Mouse (Mus musculus) kidney, embryonic 16.5 days (tissue): ENCODE data around the gene App. TPM values are rescaled to one million over a fixed set of nuclear protein-coding genes. Genes with fewer than 3 reads are reported as not detected.

Experiments
- ATAC-seq: fragments of 200-750 bp; cut with Nextera tagmentation; 2 replicates; pipeline ENCODE4 v1.8.0; 2017; ENCODE audit warnings: moderate TSS enrichment; ENCODE audit not compliant: low FRiP score, low TSS enrichment
- H3K27ac ChIP-seq: fragments of 300-500 bp; sonication (generic); 2 replicates; pipeline ENCODE4 v1.5.1; 2014; ENCODE audit warnings: low read length
- H3K27me3 ChIP-seq: fragments of 300-500 bp; sonication (generic); 2 replicates; pipeline ENCODE4 v1.6.1; 2014; ENCODE audit warnings: low read length, control low read depth, mixed read lengths; ENCODE audit not compliant: insufficient read depth
- H3K36me3 ChIP-seq: fragments of 300-500 bp; sonication (generic); 2 replicates; pipeline ENCODE4 v1.6.1; 2014; ENCODE audit warnings: low read length, control low read depth, mixed read lengths; ENCODE audit not compliant: insufficient read depth
- H3K4me1 ChIP-seq: fragments of 300-500 bp; sonication (generic); 2 replicates; pipeline ENCODE4 v1.6.1; 2014; ENCODE audit warnings: low read length, control low read depth, mixed read lengths; ENCODE audit not compliant: insufficient read depth
- H3K4me2 ChIP-seq: fragments of 300-500 bp; sonication (generic); replicated peaks from 2 replicates; pipeline ENCODE4 v1.6.1; 2014; ENCODE audit warnings: low read depth, low read length
- H3K4me3 ChIP-seq: fragments of 300-500 bp; sonication (generic); 2 replicates; pipeline ENCODE4 v1.5.1; 2014; ENCODE audit warnings: mild to moderate bottlenecking, low read length
- H3K9ac ChIP-seq: fragments of 300-500 bp; sonication (generic); replicated peaks from 2 replicates; pipeline ENCODE4 v1.6.1; 2014; ENCODE audit warnings: low read length
- H3K9me3 ChIP-seq: fragments of 300-500 bp; sonication (generic); 2 replicates; pipeline ENCODE4 v1.6.1; 2016; ENCODE audit warnings: low read length, control low read depth
- WGBS: fragments of 180-500 bp; shearing (Covaris S2); extraction: QIAGEN DNeasy Blood & Tissue Kit; methylation state at CpG from one replicate; pipeline ENCODE4 v1.1.7; 2014; 5-methylcytosine and 5-hydroxymethylcytosine counted together
- polyA plus RNA-seq: library from polyadenylated mRNA; unstranded; fragments of >200 nt; fragmentation: Nextera tagmentation; extraction: Ambion mirVana; gene quantifications from 2 replicates; pipeline ENCODE4 v1.2.1, GENCODE M21; 2015

Gene App
- polyA plus RNA-seq, 1 experiment from 2014 or later, result 336 TPM

DNA sequence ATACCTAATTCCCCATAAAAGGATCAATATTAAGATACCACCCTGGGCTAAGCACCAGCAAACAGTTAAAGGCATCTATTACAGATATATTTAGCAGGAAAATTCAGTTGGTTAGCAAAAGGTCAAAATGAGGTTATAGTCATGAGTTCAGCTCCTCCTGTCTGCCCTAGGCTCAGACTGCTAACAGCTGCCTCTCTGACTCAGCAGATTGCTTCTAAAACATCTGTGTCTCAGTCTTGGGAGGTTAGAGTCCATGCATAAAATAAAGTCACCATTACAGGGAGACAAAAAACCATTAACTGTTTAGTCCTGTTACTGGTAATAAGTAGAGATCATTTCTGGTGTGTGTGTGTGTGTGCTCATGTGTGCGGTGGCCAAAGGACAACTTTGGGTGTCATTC, 58.8 kb downstream of the App start:
- H3K4me1 ChIP-seq, result peaks cover 9% of the 10 kb centered on the region
- 92% methylated on average over 1 of the region's 1 CpGs for WGBS
- peak; percentile 35; the same call in 1 of the 2 replicates for ATAC-seq

GRCm38 (mm10) chr16:85113941-85114340, 59.6 kb downstream of the App start:
- H3K9ac ChIP-seq, result no peak overlapping the region
- no peaks in the 10 kb centered on the region for H3K9me3 ChIP-seq
- no peak overlapping the region for H3K4me2 ChIP-seq
- H3K4me3 ChIP-seq, result no peak overlapping the region
- peaks cover 5% of the 10 kb centered on the region for H3K4me1 ChIP-seq
- no peak overlapping the region for H3K27ac ChIP-seq
- H3K27me3 ChIP-seq, result no peaks in the 10 kb centered on the region
- ATAC-seq, result no peak
- peaks cover 14% of the 10 kb centered on the region for H3K36me3 ChIP-seq
- 89% methylated on average over 2 of the region's 2 CpGs for WGBS

More for the DNA sequence above, 58.8 kb downstream of the App start:
- Histone ChIP-seq H3K36me3 (peaks cover 20% of the 10 kb centered on the region), H3K4me3 (no peak overlapping the region), H3K4me2 (no peak overlapping the region), H3K9me3 (no peaks in the 10 kb centered on the region), H3K9ac (no peak overlapping the region), H3K27ac (no peak overlapping the region), H3K27me3 (no peaks in the 10 kb centered on the region)

GRCm38 (mm10) chr16:85112254-85112653, 61.3 kb downstream of the App start:
- Histone ChIP-seq H3K27me3 (no peaks in the 10 kb centered on the region), H3K4me3 (no peak overlapping the region), H3K9me3 (no peaks in the 10 kb centered on the region), H3K36me3 (peaks cover 10% of the 10 kb centered on the region), H3K27ac (no peak overlapping the region), H3K4me1 (peaks cover 6% of the 10 kb centered on the region), H3K4me2 (no peak overlapping the region), H3K9ac (no peak overlapping the region)
- 80% methylated on average over 2 of the region's 2 CpGs for WGBS
- no peak for ATAC-seq

GRCm38 (mm10) chr16:85110428-85110827, 63.1 kb downstream of the App start:
- Histone ChIP-seq H3K27me3 (no peaks in the 10 kb centered on the region), H3K4me1 (peaks cover 23% of the 10 kb centered on the region), H3K27ac (no peak overlapping the region), H3K9me3 (no peaks in the 10 kb centered on the region), H3K4me2 (no peak overlapping the region), H3K36me3 (no peaks in the 10 kb centered on the region), H3K4me3 (no peak overlapping the region), H3K9ac (no peak overlapping the region)
- WGBS, result 61% methylated on average over 13 of the region's 13 CpGs
- no peak for ATAC-seq

GRCm38 (mm10) chr16:85108486-85108885, 65.1 kb downstream of the App start:
- H3K36me3 ChIP-seq, result no peaks in the 10 kb centered on the region
- no peaks in the 10 kb centered on the region for H3K9me3 ChIP-seq
- H3K9ac ChIP-seq, result no peak overlapping the region
- H3K27me3 ChIP-seq, result no peaks in the 10 kb centered on the region
- no peak overlapping the region for H3K4me2 ChIP-seq
- ATAC-seq, result no peak
- no peak overlapping the region for H3K27ac ChIP-seq
- H3K4me1 ChIP-seq, result peaks cover 25% of the 10 kb centered on the region
- H3K4me3 ChIP-seq, result no peak overlapping the region
- WGBS, result 89% methylated on average over 7 of the region's 7 CpGs

- Histone ChIP-seq H3K4me2 (no peak overlapping the region), H3K9ac (no peak overlapping the region), H3K9me3 (no peaks in the 10 kb centered on the region), H3K4me3 (no peak overlapping the region), H3K27me3 (no peaks in the 10 kb centered on the region), H3K36me3 (peaks cover 5% of the 10 kb centered on the region; the same call in 1 of the 2 replicates), H3K27ac (peak overlapping the region; percentile 7; the same call in 1 of the 2 replicates), H3K4me1 (peaks cover 25% of the 10 kb centered on the region)
- no peak for ATAC-seq
- 57% methylated on average over 9 of the region's 9 CpGs for WGBS
These were observed 66.8 kb downstream of the App start for GRCm38 (mm10) chr16:85106644-85107323.

GRCm38 (mm10) chr16:85105603-85106002, 68.0 kb downstream of the App start:
- no peak for ATAC-seq
- Histone ChIP-seq H3K9me3 (no peaks in the 10 kb centered on the region), H3K36me3 (peaks cover 15% of the 10 kb centered on the region; the same call in 1 of the 2 replicates), H3K4me1 (peaks cover 21% of the 10 kb centered on the region), H3K4me2 (no peak overlapping the region), H3K9ac (no peak overlapping the region), H3K4me3 (no peak overlapping the region), H3K27ac (no peak overlapping the region), H3K27me3 (no peaks in the 10 kb centered on the region)
- WGBS, result 80% methylated on average over 4 of the region's 4 CpGs

DNA sequence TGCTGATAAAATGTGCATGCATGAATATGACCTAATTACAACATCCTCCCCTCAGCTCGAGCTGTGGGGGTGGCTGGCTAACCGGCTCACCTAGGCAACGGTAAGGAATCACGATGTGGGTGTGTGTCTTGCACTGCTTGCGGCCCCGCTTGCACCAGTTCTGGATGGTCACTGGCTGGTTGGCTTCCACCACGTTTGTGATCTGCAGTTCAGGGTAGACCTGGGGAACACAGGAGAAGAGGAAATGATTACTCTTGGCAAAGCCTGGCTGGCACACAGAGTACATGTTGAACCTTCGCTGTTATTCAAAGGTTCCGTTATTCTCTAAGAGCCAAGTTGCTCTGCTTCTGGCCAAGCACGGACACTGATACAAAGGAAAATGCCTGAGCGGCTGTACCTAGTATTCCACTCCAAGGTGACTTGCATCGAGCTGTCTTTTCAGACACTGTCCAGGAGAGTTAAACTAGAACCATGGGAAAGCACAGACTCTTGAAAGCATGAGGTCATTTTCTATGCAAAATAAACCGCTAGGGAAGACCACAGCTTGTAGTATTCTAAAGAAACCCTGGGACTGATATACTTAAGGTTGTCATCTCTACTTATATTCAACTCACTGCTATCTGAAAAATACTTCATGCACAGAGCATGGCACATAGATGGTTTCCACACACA, 70.3 kb downstream of the App start:
- H3K27me3 ChIP-seq, result no peaks in the 10 kb centered on the region
- no peak overlapping the region for H3K4me3 ChIP-seq
- ATAC-seq, result no peak
- 89% methylated on average over 13 of the region's 13 CpGs for WGBS
- H3K27ac ChIP-seq, result no peak overlapping the region
- peaks cover 15% of the 10 kb centered on the region; the same call in 1 of the 2 replicates for H3K36me3 ChIP-seq
- H3K4me1 ChIP-seq, result peaks cover 26% of the 10 kb centered on the region
- no peak overlapping the region for H3K4me2 ChIP-seq
- no peaks in the 10 kb centered on the region for H3K9me3 ChIP-seq
- H3K9ac ChIP-seq, result no peak overlapping the region

GRCm38 (mm10) chr16:85101544-85101943, 72.0 kb downstream of the App start:
- H3K27ac ChIP-seq, result no peak overlapping the region
- WGBS, result 83% methylated on average over 3 of the region's 3 CpGs

DNA sequence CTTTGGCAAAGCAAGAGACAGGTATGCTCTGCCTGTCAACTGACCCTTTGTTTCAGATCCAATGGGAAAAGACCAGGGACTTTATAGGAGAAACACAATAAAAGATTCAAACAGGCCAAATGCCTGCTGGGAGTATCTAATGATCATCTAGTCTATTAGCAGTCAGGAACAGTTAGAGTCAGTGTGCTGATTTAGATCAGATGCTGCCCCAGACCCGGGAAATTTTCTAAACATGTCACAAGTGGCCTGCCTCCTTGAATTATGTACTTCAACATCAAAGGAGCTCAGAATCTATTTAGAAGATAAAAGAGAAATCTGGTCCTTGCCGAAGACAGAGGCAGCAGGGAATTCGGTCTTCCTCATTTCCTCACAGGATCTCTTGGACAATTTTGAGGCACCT, 72.8 kb downstream of the App start:
- 31% methylated on average over 3 of the region's 3 CpGs for WGBS
- no peaks in the 10 kb centered on the region for H3K9me3 ChIP-seq
- no peak overlapping the region for H3K9ac ChIP-seq
- H3K4me3 ChIP-seq, result no peak overlapping the region
- peaks cover 23% of the 10 kb centered on the region; the same call in 1 of the 2 replicates for H3K36me3 ChIP-seq
- no peak for ATAC-seq
- H3K4me2 ChIP-seq, result no peak overlapping the region
- H3K27ac ChIP-seq, result no peak overlapping the region
- peaks cover 9% of the 10 kb centered on the region for H3K4me1 ChIP-seq
- H3K27me3 ChIP-seq, result no peaks in the 10 kb centered on the region

More at GRCm38 (mm10) chr16:85101544-85101943, 72.0 kb downstream of the App start:
- Histone ChIP-seq H3K4me2 (no peak overlapping the region), H3K9ac (no peak overlapping the region), H3K4me3 (no peak overlapping the region), H3K27me3 (no peaks in the 10 kb centered on the region), H3K9me3 (no peaks in the 10 kb centered on the region), H3K4me1 (peaks cover 16% of the 10 kb centered on the region), H3K36me3 (peaks cover 23% of the 10 kb centered on the region; the same call in 1 of the 2 replicates)
- no peak for ATAC-seq
